8 mouse cellular contexts compared by ENCODE assay signal in genomic region chr11:74555716-74556374, GRCm38 (mm10). TPM values are rescaled to one million over a fixed set of nuclear protein-coding genes. Genes with fewer than 3 reads are reported as not detected.
DNase-seq lines count a peak whose midpoint lies in the region; ATAC-seq and TF ChIP-seq lines count a peak whose summit lies in the region.

No protein-coding gene starts in this region.

- no peak for TF ChIP-seq CTCF in cortical plate, adult 2 months (IDR thresholded peaks at IDR 0.05; ENCODE audit: extremely low read depth, insufficient read depth, low read length)

- H3K36me3 ChIP-seq in liver, embryonic 15.5 days (replicated peaks): no peaks in the 10 kb centered on the region

- ATAC-seq in liver, embryonic 15.5 days (ENCODE audit: insufficient read depth): peak; percentile 77
- ATAC-seq in neutrophil, adult 5-6 weeks (ENCODE audit: extremely low read depth, insufficient number of reproducible peaks, low FRiP score, poor library complexity, severe bottlenecking): peak; percentile 59

- H3K9me3 ChIP-seq in liver, embryonic 15.5 days (replicated peaks): no peaks in the 10 kb centered on the region

- peak overlapping the region; percentile 29; the same call in 1 of the 2 replicates for H3K9ac ChIP-seq in liver, embryonic 15.5 days

- H3K4me3 ChIP-seq in cortical plate, adult 2 months (ENCODE audit: insufficient read depth, low read length): no peak overlapping the region
- H3K4me3 ChIP-seq in liver, embryonic 15.5 days (replicated peaks): 0 out of 2 replicates have a peak overlapping the region, but pooled peaks have one; percentile 4

- WGBS in liver, embryonic 15.5 days (ENCODE audit: insufficient replicate concordance): 13% methylated on average over 9 of the region's 9 CpGs

- H3K4me1 ChIP-seq in cortical plate, adult 2 months (ENCODE audit: control insufficient read depth, insufficient read depth, low read length): peaks cover 20% of the 10 kb centered on the region
- peaks cover 56% of the 10 kb centered on the region for H3K4me1 ChIP-seq in liver, embryonic 15.5 days (replicated peaks)

- intact Hi-C loops in heart, postnatal 14 days (cut with DNase I): no loop called here

- no peaks in the 10 kb centered on the region for H3K27me3 ChIP-seq in liver, embryonic 15.5 days

- H3K27ac ChIP-seq in cortical plate, adult 2 months (ENCODE audit: insufficient read depth, low read length): peak overlapping the region; percentile 60
- peak overlapping the region; percentile 87 for H3K27ac ChIP-seq in liver, embryonic 15.5 days (replicated peaks)

- TF ChIP-seq POLR2A in cortical plate, adult 2 months (IDR thresholded peaks at IDR 0.05; ENCODE audit: extremely low read depth, insufficient read depth, low read length): no peak

- H3K4me2 ChIP-seq in liver, embryonic 15.5 days: peak overlapping the region; percentile 53

- DNase-seq in kidney, adult 9 months: peak; percentile 22
- no peak for DNase-seq in kidney, adult 18-20 months
- DNase-seq in heart, postnatal 14 days: peak; percentile 29 to 34
- DNase-seq in c-Kit-positive CD71-positive TER-119-positive erythroid progenitor cells, embryonic 14.5 days (ENCODE audit: low spot score): no peak
- DNase-seq in urinary bladder, postnatal 4 days (ENCODE audit: low spot score in 2 of 2): no peak

RNA-seq across cellular contexts. Expression of gene Rap1gap2, which starts 54.9 kb away (rescaled TPM):
- polyA plus RNA-seq in cortical plate, adult 2 months (2012; rRNA removed): 133 and 135 TPM in 2 replicates
- 10 to 100 TPM; 72.8 to 77.6 TPM for total RNA-seq in heart, postnatal 14 days (2021)
- polyA plus RNA-seq in liver, embryonic 15.5 days (2015; fragmentation: Nextera tagmentation; extraction: Ambion mirVana): 0.76 and 0.81 TPM in 2 replicates
- 34.8 and 39.7 TPM in 2 replicates for total RNA-seq in neutrophil, adult 5-6 weeks (2017)

Comparison
In these comparisons a context has a peak if more than half of its experiments do, and no peak if none do; other contexts are left out.
1. DNase-seq: peak in kidney, adult 9 months (single experiment) and heart, postnatal 14 days (2 of 2); none in kidney, adult 18-20 months (single experiment), c-Kit-positive CD71-positive TER-119-positive erythroid progenitor cells, embryonic 14.5 days (single experiment) and urinary bladder, postnatal 4 days (0 of 2).